9 mouse cellular contexts compared by ENCODE assay signal in the genomic region with DNA sequence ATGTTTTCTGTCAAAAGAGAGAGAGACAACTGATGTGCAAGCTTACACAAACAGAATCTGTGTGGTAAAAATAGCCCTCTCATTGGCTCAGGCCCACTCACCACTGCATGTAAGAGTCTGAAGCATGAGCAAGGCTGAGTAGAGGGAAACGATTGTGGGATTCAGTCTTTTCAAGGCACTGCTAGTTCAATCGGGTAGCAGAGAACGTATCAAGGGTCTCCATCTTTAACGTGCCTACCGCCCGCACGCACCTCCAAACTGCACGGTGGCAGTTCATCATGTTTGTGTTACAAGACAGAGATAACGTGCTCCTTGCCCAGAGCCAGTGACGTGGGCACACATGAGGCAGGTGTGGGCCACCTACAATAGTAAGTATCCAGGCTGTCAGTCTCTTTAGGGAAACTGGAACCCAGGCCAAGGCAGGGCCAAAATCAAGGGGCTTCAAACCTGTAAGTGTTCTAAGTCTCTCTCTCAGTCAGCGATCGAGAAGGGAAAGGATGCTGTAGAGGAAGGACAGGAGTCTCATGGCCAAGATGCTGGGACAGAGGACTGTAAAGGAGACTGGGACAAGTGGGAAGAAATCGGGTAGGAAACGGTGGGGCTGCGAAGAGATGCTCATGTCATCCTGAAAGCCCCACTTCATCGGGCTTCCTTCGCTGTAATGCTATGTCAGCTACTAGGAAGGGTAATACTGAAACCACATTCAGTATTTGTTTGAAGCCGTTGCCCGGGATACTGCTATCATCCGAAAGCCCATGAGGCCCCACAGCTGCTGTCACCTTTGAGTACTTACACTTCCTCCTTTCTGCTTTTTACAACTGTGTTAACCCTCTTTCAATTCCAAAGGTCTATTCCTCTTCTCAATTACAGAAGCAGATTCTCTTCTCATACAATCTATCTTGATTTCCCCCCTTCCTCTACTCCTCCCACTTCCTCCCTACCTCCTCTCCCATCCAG. TPM values are rescaled to one million over a fixed set of nuclear protein-coding genes. Genes with fewer than 3 reads are reported as not detected.
A peak's percentile ranks its signal among the peaks of the same experiment; 100 is the strongest.
DNase-seq lines count a peak whose midpoint lies in the region; ATAC-seq lines count a peak whose summit lies in the region.
"Had no signal": no experiment of that assay in that cellular context is flagged by ENCODE, and none has a peak within 500 bp of the region (broad histone marks: within the 10 kb centered on the region; RNA-seq: fewer than 3 reads in every experiment).

No protein-coding gene starts in this region.

- peaks cover 5% of the 10 kb centered on the region; the same call in 1 of the 2 replicates for H3K79me2 ChIP-seq in macrophage (ENCODE audit: inconsistent target)

- H3K27ac ChIP-seq in heart, embryonic 14.5 days (replicated peaks in 1 of 2; ENCODE audit: control insufficient read depth in 1 of 2, insufficient read depth in 1 of 2, low read depth in 2 of 2, low read length in 2 of 2) = peak overlapping the region; percentile 25 to 69
- H3K27ac ChIP-seq in macrophage = peak overlapping the region; percentile 63

- H3K9me3 ChIP-seq in heart, embryonic 14.5 days (ENCODE audit: control insufficient read depth, low read length) = no peaks in the 10 kb centered on the region

- DNase-seq in urinary bladder, postnatal 14 days (ENCODE audit: low spot score) = peak; percentile 8
- no peak for DNase-seq in urinary bladder, postnatal 10 days (ENCODE audit: low spot score)
- DNase-seq in thymus, postnatal 0 days (ENCODE audit: low spot score) = peak; percentile 69
- DNase-seq in ovary, adult 18-20 months (ENCODE audit: low spot score) = no peak
- DNase-seq in urinary bladder, postnatal 4 days (ENCODE audit: low spot score in 2 of 2) = no peak
- DNase-seq in adrenal gland, postnatal 14 days = no peak
- DNase-seq: lung, embryonic 14.5 days had no signal

- H3K27me3 ChIP-seq in heart, embryonic 14.5 days (ENCODE audit: control insufficient read depth, insufficient read depth, low read length) = no peaks in the 10 kb centered on the region

- peaks cover 10 to 26% of the 10 kb centered on the region in 2 experiments for H3K4me1 ChIP-seq in heart, embryonic 14.5 days (ENCODE audit: control insufficient read depth in 2 of 2, insufficient read depth in 2 of 2, low read length in 2 of 2)

- peaks cover 40% of the 10 kb centered on the region for H3K36me3 ChIP-seq in heart, embryonic 14.5 days (ENCODE audit: control insufficient read depth, insufficient read depth, low read length)
- H3K36me3 ChIP-seq in macrophage (ENCODE audit: inconsistent target) = no peaks in the 10 kb centered on the region

- peak overlapping the region; percentile 10 for H3K4me2 ChIP-seq in heart, embryonic 14.5 days (ENCODE audit: low read length)
- H3K4me2 ChIP-seq: lung, embryonic 14.5 days had no signal

- ATAC-seq in heart, embryonic 14.5 days (ENCODE audit: insufficient number of reproducible peaks, insufficient read depth, low FRiP score, low read depth) = no peak

- no peak overlapping the region for H3K4me3 ChIP-seq in heart, embryonic 14.5 days (ENCODE audit: control insufficient read depth in 1 of 2, insufficient read depth in 1 of 2, low read depth in 1 of 2, low read length in 2 of 2)
- H3K4me3 ChIP-seq in macrophage (ENCODE audit: inconsistent target) = no peak overlapping the region

- 0 out of 2 replicates have a peak overlapping the region, but pooled peaks have one; percentile 1 for H3K9ac ChIP-seq in heart, embryonic 14.5 days (ENCODE audit: low read length)
- H3K9ac ChIP-seq: lung, embryonic 14.5 days had no signal

- 55% methylated on average over 20 of the region's 20 CpGs for WGBS in heart, embryonic 14.5 days
- WGBS in macrophage (ENCODE audit: missing documents) = 49% methylated on average over 20 of the region's 20 CpGs

RNA-seq across cellular contexts. Expression of gene Antxr2, which starts 14.3 kb away (rescaled TPM):
- polyA plus RNA-seq in heart, embryonic 14.5 days (2014; fragmentation: Nextera tagmentation; extraction: Ambion mirVana) = 68.2 and 76.9 TPM in 2 replicates
- 100 to 1,000 TPM in 4 of 26 experiments, 10 to 100 TPM in 22; 10.5 to 159 (median 48.2) TPM for total RNA-seq in macrophage (2018; cell fraction: chromatin; rRNA removed)
- total RNA-seq in macrophage (2018; cell fraction: cytosol; rRNA removed) = 10 to 100 TPM; 20.2 to 67.7 (median 39.9) TPM
- 10 to 100 TPM; 26.7 to 86.5 (median 42.8) TPM for total RNA-seq in macrophage (2018; cell fraction: nucleus; rRNA removed)
- 32.9 to 50.1 TPM (median 44.9 TPM) in 3 replicates for polyA plus RNA-seq in macrophage (2018)
- polyA plus RNA-seq in thymus, postnatal 0 days (2015; fragmentation: Nextera tagmentation; extraction: Ambion mirVana) = 6.5 and 7.0 TPM in 2 replicates
- 23.9 and 32.8 TPM in 2 replicates for total RNA-seq in adrenal gland, postnatal 14 days (2021)

Comparison
In these comparisons a context has a peak if more than half of its experiments do, and no peak if none do; other contexts are left out.
1. DNase-seq: peak in urinary bladder, postnatal 14 days (single experiment) and thymus, postnatal 0 days (single experiment); none in urinary bladder, postnatal 10 days (single experiment), ovary, adult 18-20 months (single experiment), urinary bladder, postnatal 4 days (0 of 2) and adrenal gland, postnatal 14 days (single experiment).